Mouse (Mus musculus): Measurements from ENCODE around the gene Tacstd2.
"Not testable (repeated sequence)": the region's sequence is repeated elsewhere in the genome, so short reads cannot be mapped to it uniquely, and the experiment has no call there.

Tacstd2 gene

GRCm38 (mm10) chr6:67535777-67536054, at the start of gene Tacstd2:
Gene Tacstd2, minus strand, starts transcription at chr6:67535796.
- no peak for DNase-seq (ENCODE audit: low read depth, low spot score)

GRCm38 (mm10) chr6:67566270-67566669, 30.7 kb upstream of the Tacstd2 start:
- DNase-seq (ENCODE audit: low read depth, low spot score): no peak

GRCm38 (mm10) chr6:67555376-67555775, 19.8 kb upstream of the Tacstd2 start:
- DNase-seq (ENCODE audit: low read depth, low spot score): no peak

GRCm38 (mm10) chr6:67549550-67549949, 14.0 kb upstream of the Tacstd2 start:
- no peak for DNase-seq (ENCODE audit: low read depth, low spot score)

GRCm38 (mm10) chr6:67535005-67535776, 405 bp downstream of the Tacstd2 start:
- no peak for DNase-seq (ENCODE audit: low read depth, low spot score)

GRCm38 (mm10) chr6:67534191-67535004, 1.2 kb downstream of the Tacstd2 start:
- no peak for DNase-seq (ENCODE audit: low read depth, low spot score)

- no peak for DNase-seq (ENCODE audit: low read depth, low spot score)
These were observed 2.7 kb downstream of the Tacstd2 start for GRCm38 (mm10) chr6:67532665-67533440.

DNA sequence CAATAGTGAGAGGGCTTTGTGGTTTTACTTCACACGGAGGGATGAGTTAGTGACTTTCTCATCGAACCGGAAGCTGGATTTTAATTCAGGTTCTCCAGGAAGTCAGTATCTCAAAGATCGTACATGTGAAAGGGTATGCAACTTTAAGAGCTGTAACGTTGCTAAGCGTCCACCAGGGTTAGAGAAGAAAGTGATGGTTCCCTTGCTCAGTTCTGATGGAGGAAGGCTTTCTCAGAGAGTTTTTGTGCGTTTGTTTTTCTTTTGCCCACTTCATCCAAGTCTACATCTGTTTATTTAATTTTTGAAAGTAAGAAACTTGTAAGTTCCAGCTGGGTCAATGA, 3.8 kb downstream of the Tacstd2 start:
- DNase-seq (ENCODE audit: low read depth, low spot score): no peak

- no peak for DNase-seq (ENCODE audit: low read depth, low spot score)
These were observed 4.4 kb downstream of the Tacstd2 start for GRCm38 (mm10) chr6:67530992-67531821.

DNA sequence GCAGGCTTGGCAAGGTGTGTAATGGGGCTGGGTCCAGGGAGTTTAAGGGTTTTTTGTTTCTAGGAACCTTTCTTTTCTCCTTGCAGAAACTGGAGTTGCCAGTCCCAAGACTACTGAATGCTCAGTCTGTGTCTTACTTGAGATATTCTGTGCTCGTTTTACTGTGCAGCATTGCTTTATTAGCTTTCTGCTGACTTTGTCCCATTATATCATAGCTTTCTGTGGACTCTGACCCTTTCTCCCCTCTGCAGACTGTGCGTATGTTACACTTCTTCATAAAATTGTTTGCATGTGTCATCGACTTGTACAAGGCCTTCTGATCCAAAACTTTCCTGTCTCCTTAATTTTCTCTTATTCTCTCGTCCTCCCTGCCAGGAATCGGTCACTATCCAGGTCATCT, 9.2 kb downstream of the Tacstd2 start:
- no peak for DNase-seq (ENCODE audit: low read depth, low spot score)

DNA sequence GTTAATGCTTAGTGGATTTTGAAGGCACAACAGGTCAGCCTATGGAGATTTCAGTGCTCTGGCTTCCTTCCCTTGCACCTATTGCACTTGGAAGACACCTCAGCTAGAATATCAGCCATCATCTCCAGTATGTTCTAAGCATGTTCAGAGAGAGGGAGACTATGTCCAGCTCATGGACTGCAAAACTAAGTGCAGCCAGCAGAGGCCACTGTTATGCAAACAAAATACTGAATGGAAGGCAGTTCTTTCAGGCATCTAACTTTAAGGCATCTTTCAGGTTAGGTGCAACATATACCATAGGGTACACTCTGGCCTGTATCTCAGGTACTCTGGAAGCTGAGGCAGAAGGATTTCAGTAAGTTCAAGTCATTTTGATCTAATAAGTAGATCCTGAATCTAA, 24.8 kb downstream of the Tacstd2 start:
- no peak for DNase-seq (ENCODE audit: low read depth, low spot score)

GRCm38 (mm10) chr6:67501938-67502337, 33.7 kb downstream of the Tacstd2 start:
- not testable (repeated sequence) for DNase-seq (ENCODE audit: low read depth, low spot score)

DNA sequence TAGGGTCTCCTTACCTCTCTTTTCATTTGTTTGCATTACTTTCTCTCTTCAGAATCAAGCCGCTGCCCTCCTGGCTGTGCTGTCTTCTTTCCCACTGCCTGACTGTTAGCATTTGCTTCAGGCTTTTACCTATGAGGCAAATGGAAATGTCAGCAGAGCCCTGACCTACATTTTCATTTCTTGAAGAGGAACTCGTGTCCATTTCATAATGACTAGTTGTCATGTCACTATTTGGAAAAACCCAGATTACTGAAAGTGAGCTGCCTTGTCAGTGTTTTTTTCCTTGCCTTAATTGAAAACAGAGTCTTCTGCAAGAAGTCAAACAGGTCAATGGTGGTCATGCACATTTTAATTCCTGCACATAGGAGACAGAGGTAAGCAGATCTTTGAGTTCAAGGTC, 43.8 kb downstream of the Tacstd2 start, which contains the start of gene Il23r:
Gene Il23r (minus strand): TSS at position 101 of the 400 bp plus-strand sequence.
- DNase-seq (ENCODE audit: low read depth, low spot score): no peak
